Mouse (Mus musculus) liver, adult 2 months (tissue): Measurements from ENCODE around the gene Ppp2r3c. TPM values are rescaled to one million over a fixed set of nuclear protein-coding genes. Genes with fewer than 3 reads are reported as not detected.

ENCODE experiments used
- DNase-seq: peaks from one replicate; pipeline ENCODE4 v3.0.0-alpha.2; 2011; ENCODE audit warnings: low read depth, low spot score; ENCODE audit errors: extremely low read depth
- H3K27ac ChIP-seq: fragments of 200-500 bp; replicated peaks from 2 replicates; pipeline ENCODE4 v1.5.1; 2012; ENCODE audit warnings: low read depth, mild to moderate bottlenecking, control low read depth, inconsistent platforms, low read length; ENCODE audit not compliant: insufficient read depth
- H3K27me3 ChIP-seq: fragments of 200-500 bp; 2 replicates; pipeline ENCODE4 v1.6.1; 2012; ENCODE audit warnings: mild to moderate bottlenecking, moderate library complexity, low read length, inconsistent platforms; ENCODE audit not compliant: control insufficient read depth, insufficient read depth
- H3K36me3 ChIP-seq: fragments of 200-500 bp; 2 replicates; pipeline ENCODE4 v1.6.1; 2012; ENCODE audit warnings: low read length, inconsistent platforms; ENCODE audit not compliant: control insufficient read depth, insufficient read depth
- H3K4me1 ChIP-seq: fragments of 200-500 bp; 2 replicates; pipeline ENCODE4 v1.6.1; 2011; ENCODE audit warnings: low read length; ENCODE audit not compliant: control insufficient read depth, insufficient read depth
- H3K4me3 ChIP-seq: fragments of 200-500 bp; 2 replicates; pipeline ENCODE4 v1.5.1; 2011; ENCODE audit warnings: low read depth, mild to moderate bottlenecking, control low read depth, low read length, moderate library complexity; ENCODE audit not compliant: insufficient read depth
- H3K79me2 ChIP-seq: fragments of 200-500 bp; 2 replicates; pipeline ENCODE4 v1.6.1; 2012; ENCODE audit warnings: inconsistent platforms, mild to moderate bottlenecking, low read length, moderate library complexity; ENCODE audit not compliant: control insufficient read depth, insufficient read depth
- H3K9ac ChIP-seq: fragments of 200-500 bp; 2 replicates; pipeline ENCODE4 v1.6.1; 2012; ENCODE audit warnings: low read depth, mild to moderate bottlenecking, control low read depth, inconsistent platforms, low read length
- CTCF ChIP-seq: fragments of 200-500 bp; IDR thresholded peaks from 2 replicates; pipeline ENCODE4 v1.5.1; 2011; ENCODE audit warnings: low read depth, low read length, control low read depth
- POLR2A ChIP-seq: fragments of 200-500 bp; IDR thresholded peaks from 2 replicates; pipeline ENCODE4 v1.6.1; 2011; ENCODE audit warnings: low read length, control low read depth; ENCODE audit not compliant: insufficient read depth; ENCODE audit errors: extremely low read depth
- WGBS: fragments of 180-500 bp; shearing (Covaris S2); methylation state at CpG from one replicate; pipeline ENCODE4 v1.1.7; 2018; 5-methylcytosine and 5-hydroxymethylcytosine counted together
- polyA plus RNA-seq: library from polyadenylated mRNA; depleted of rRNA; stranded (reverse); fragments of >200 nt; gene quantifications from 2 replicates; pipeline ENCODE4 v1.2.3, GENCODE M21; 2012
- total RNA-seq: library from RNA; depleted of rRNA; stranded (reverse); fragments of >200 nt; gene quantifications from 2 replicates; pipeline ENCODE4 v1.2.3, GENCODE M21; 2014

The Ppp2r3c gene
- total and polyA plus RNA-seq, 2 experiments: 1.0 to 6.9 TPM

DNA sequence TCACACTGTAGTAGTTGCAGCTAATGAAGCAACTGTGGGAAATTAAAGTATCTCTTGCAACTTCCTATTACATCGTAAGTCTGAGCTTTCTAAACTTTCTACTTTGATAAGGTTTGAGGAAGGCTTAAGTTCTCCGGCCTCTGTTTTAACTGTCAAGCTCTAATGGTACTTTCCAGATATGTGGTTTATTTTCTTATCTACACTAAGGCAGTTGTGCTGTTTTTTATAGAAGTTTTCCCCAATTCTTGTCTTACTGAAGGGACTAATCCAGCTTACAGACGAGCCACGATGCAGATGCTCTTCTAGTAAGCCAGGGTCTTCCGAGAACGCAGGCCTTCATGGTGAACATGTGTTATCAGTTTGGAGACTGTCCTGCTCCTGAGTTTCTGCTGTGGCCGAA lies 26.6 kb upstream of the Ppp2r3c start:
- WGBS: 86% methylated on average over 7 of the region's 7 CpGs

GRCm38 (mm10) chr12:55328784-55329183 lies 26.0 kb upstream of the Ppp2r3c start:
- no peaks in the 10 kb centered on the region for H3K79me2 ChIP-seq
- H3K36me3 ChIP-seq: peaks cover 6% of the 10 kb centered on the region
- H3K27ac ChIP-seq: no peak overlapping the region
- H3K27me3 ChIP-seq: no peaks in the 10 kb centered on the region
- H3K4me3 ChIP-seq: no peak overlapping the region
- no peak for DNase-seq
- H3K4me1 ChIP-seq: no peaks in the 10 kb centered on the region
- H3K9ac ChIP-seq: no peak overlapping the region
- 92% methylated on average over 4 of the region's 4 CpGs for WGBS
- TF ChIP-seq POLR2A: no peak
- TF ChIP-seq CTCF: no peak

More for the DNA sequence above, 26.6 kb upstream of the Ppp2r3c start:
- no peak for DNase-seq
- Histone ChIP-seq H3K4me1 (no peaks in the 10 kb centered on the region), H3K27me3 (no peaks in the 10 kb centered on the region), H3K27ac (no peak overlapping the region), H3K36me3 (peaks cover 6% of the 10 kb centered on the region), H3K9ac (no peak overlapping the region), H3K4me3 (no peak overlapping the region), H3K79me2 (no peaks in the 10 kb centered on the region)
- no peak for TF ChIP-seq CTCF
- TF ChIP-seq POLR2A: no peak

GRCm38 (mm10) chr12:55325702-55326101 lies 22.9 kb upstream of the Ppp2r3c start:
- no peak overlapping the region for H3K4me3 ChIP-seq
- H3K36me3 ChIP-seq: peaks cover 6% of the 10 kb centered on the region
- H3K4me1 ChIP-seq: no peaks in the 10 kb centered on the region
- H3K9ac ChIP-seq: no peak overlapping the region
- WGBS: 94% methylated on average over 7 of the region's 7 CpGs
- no peaks in the 10 kb centered on the region; the same call in 1 of the 2 replicates for H3K79me2 ChIP-seq
- TF ChIP-seq POLR2A: no peak
- no peak for TF ChIP-seq CTCF
- no peak for DNase-seq
- no peak overlapping the region for H3K27ac ChIP-seq
- no peaks in the 10 kb centered on the region for H3K27me3 ChIP-seq

DNA sequence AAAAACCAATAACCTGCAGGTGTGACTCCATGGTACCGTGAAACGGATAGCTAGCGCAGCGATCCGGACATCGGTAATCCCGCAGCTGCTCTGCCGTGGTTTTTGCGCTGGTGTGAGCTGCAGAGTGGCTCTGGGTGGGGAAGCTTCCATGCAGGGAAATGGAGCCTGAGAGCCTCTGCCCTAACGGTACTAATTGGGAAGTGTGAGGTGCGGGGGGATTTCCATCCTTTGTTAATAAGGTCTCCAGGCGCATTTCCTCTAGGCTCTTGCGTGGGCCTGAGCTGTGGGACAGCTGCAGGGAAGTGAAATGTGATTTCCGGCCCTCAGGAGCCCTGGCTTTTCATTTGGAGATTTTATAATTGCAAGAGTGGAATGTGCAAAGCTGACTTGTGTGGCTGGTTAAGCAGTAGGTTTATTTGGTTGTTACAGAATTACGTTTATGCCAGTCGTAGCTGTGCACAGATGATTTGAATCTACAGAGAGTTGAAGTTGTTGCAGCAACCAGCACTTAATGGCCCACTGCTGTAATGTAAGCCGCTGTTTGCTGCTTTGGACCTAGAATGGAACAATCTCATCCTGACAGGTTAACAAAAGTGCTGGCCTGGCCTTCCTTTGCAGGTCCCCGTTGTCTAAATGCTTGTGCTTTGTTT lies 19.0 kb upstream of the Ppp2r3c start:
- Histone ChIP-seq H3K27me3 (no peaks in the 10 kb centered on the region), H3K9ac (no peak overlapping the region), H3K36me3 (peaks cover under 1% of the 10 kb centered on the region; the same call in 1 of the 2 replicates), H3K79me2 (no peaks in the 10 kb centered on the region; the same call in 1 of the 2 replicates), H3K27ac (no peak overlapping the region), H3K4me1 (no peaks in the 10 kb centered on the region), H3K4me3 (no peak overlapping the region)
- no peak for DNase-seq
- TF ChIP-seq POLR2A: no peak
- no peak for TF ChIP-seq CTCF
- WGBS: 91% methylated on average over 18 of the region's 18 CpGs

DNA sequence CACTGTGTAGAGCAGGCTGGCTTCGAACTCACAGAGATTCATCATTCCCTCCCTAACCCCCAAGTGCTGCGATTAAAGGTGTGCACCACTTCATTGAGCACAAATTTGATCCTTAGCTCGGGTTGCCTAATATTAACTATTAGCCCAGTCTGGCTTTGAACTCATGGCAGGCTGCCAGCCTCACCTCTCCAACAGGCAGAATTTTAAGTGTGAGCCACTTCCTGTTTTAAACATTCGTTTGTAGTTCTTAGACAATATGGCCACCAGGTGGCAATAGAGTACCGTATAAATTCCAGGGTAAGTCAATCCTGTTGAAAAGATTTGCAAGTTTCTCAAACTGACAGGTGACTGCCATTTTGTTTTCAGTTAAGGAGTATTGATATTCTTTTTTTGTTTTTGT lies 12.4 kb upstream of the Ppp2r3c start:
- H3K4me3 ChIP-seq: no peak overlapping the region
- WGBS: 23% methylated on average over 5 of the region's 5 CpGs

GRCm38 (mm10) chr12:55313901-55314300 lies 11.1 kb upstream of the Ppp2r3c start:
- H3K4me3 ChIP-seq: no peak overlapping the region
- TF ChIP-seq POLR2A (no peak), CTCF (peak; percentile 50)
- no peak overlapping the region for H3K9ac ChIP-seq
- peaks cover 6% of the 10 kb centered on the region for H3K36me3 ChIP-seq
- H3K4me1 ChIP-seq: 0 out of 2 replicates have a peak, but pooled peaks cover 1% of the 10 kb centered on the region
- H3K27me3 ChIP-seq: no peaks in the 10 kb centered on the region
- H3K79me2 ChIP-seq: no peaks in the 10 kb centered on the region; the same call in 1 of the 2 replicates
- no peak overlapping the region for H3K27ac ChIP-seq
- 93% methylated on average over 5 of the region's 5 CpGs for WGBS
- no peak for DNase-seq

More for the DNA sequence above, 12.4 kb upstream of the Ppp2r3c start:
- Histone ChIP-seq H3K4me1 (0 out of 2 replicates have a peak, but pooled peaks cover 1% of the 10 kb centered on the region), H3K27ac (no peak overlapping the region), H3K27me3 (no peaks in the 10 kb centered on the region), H3K9ac (no peak overlapping the region), H3K36me3 (peaks cover 5% of the 10 kb centered on the region), H3K79me2 (no peaks in the 10 kb centered on the region; the same call in 1 of the 2 replicates)
- DNase-seq: peak; percentile 89
- TF ChIP-seq POLR2A (no peak), CTCF (no peak)
